Mouse (Mus musculus) bone marrow, adult 2 months (tissue): ENCODE measurements around the gene Scyl3. TPM values are rescaled to one million over a fixed set of nuclear protein-coding genes. Genes with fewer than 3 reads are reported as not detected.

Experiments
- H3K27ac ChIP-seq: fragments of 200-500 bp; 2 replicates; pipeline ENCODE4 v1.5.1; 2012; ENCODE audit warnings: low read depth, mild to moderate bottlenecking, control low read depth, inconsistent platforms, low read length; ENCODE audit not compliant: control insufficient read depth, poor library complexity, insufficient read depth
- H3K4me1 ChIP-seq: fragments of 200-500 bp; 2 replicates; pipeline ENCODE4 v1.6.1; 2011; ENCODE audit warnings: low read length; ENCODE audit not compliant: control insufficient read depth, insufficient read depth
- H3K4me3 ChIP-seq: fragments of 200-500 bp; replicated peaks from 2 replicates; pipeline ENCODE3; 2011; ENCODE audit warnings: mild to moderate bottlenecking, low read depth, low read length, control low read depth; ENCODE audit not compliant: control insufficient read depth
- CTCF ChIP-seq: fragments of 200-500 bp; IDR thresholded peaks from 2 replicates; pipeline ENCODE4 v1.5.1; 2011; ENCODE audit warnings: low read length, control low read depth; ENCODE audit not compliant: control insufficient read depth, insufficient read depth
- POLR2A ChIP-seq: fragments of 200-500 bp; IDR thresholded peaks from 2 replicates; pipeline ENCODE4 v1.6.1; 2011; ENCODE audit warnings: low read depth, mild to moderate bottlenecking, control low read depth, low read length, borderline replicate concordance; ENCODE audit not compliant: control insufficient read depth
- WGBS: fragments of 180-500 bp; shearing (Covaris S2); methylation state at CpG from one replicate; pipeline ENCODE4 v1.1.7; 2018; 5-methylcytosine and 5-hydroxymethylcytosine counted together
- polyA plus RNA-seq: library from polyadenylated mRNA; stranded (reverse); fragments of >200 nt; gene quantifications from 2 replicates; pipeline ENCODE4 v1.2.4, GENCODE M21; 2011; ENCODE audit warnings: low replicate concordance; ENCODE audit not compliant: missing spikeins, insufficient read depth, insufficient read length

Gene Scyl3
- polyA plus RNA-seq, 1 experiment = 6.9 TPM

DNA sequence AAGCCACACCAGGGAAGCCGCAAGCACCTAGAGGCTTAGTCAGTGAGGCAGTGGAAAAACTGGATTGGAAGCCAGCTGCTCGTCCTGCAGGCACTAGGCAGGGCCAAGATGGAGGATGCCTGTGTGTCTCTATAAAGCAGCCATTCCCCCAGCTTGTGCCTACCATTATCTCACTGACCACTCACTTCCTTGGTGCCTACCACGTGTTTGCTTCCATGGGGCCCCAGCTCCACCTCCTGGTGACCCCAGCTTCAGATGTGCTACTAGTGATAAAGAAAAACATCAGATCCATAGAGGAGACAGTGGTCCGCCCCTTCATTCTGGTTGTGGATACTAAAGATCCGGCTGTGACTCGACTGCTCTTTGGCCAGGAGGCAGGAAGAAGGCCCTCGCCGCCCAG lies 2.9 kb downstream of the Scyl3 start:
- TF ChIP-seq CTCF = no peak
- no peak for TF ChIP-seq POLR2A
- H3K4me1 ChIP-seq = no peaks in the 10 kb centered on the region; the same call in 1 of the 2 replicates
- H3K4me3 ChIP-seq = no peak overlapping the region
- WGBS = 76% methylated on average over 8 of the region's 8 CpGs
- no peak overlapping the region for H3K27ac ChIP-seq

GRCm38 (mm10) chr1:163934591-163934990 lies 5.7 kb downstream of the Scyl3 start:
- WGBS = 81% methylated on average over 2 of the region's 2 CpGs
- no peak overlapping the region for H3K4me3 ChIP-seq
- no peaks in the 10 kb centered on the region; the same call in 1 of the 2 replicates for H3K4me1 ChIP-seq
- H3K27ac ChIP-seq = no peak overlapping the region
- TF ChIP-seq POLR2A (no peak), CTCF (no peak)

DNA sequence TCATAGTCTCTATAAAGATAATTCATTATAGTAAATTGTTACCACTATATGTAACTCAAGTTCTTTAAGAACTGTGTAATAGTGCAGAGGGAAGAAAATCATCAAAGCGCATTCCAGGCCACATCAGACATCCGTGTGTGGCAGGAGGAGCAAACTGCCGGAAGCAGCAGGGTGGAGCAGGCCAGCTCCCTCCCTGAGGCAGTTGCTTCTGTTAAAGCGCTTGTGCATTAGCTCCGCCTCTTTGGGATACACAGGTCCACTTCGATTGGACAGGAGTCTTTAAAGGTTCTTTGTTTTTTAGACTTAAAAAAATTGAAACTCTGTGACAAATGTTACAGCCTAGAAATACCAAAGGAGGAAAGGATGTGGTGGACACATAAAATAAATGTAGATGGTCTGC lies 13.2 kb downstream of the Scyl3 start:
- 87% methylated on average over 6 of the region's 6 CpGs for WGBS
- H3K4me3 ChIP-seq = no peak overlapping the region
- no peak overlapping the region for H3K27ac ChIP-seq
- TF ChIP-seq POLR2A (no peak), CTCF (no peak)
- no peaks in the 10 kb centered on the region for H3K4me1 ChIP-seq

GRCm38 (mm10) chr1:163953396-163953795 lies 24.5 kb downstream of the Scyl3 start:
- no peak for TF ChIP-seq CTCF
- TF ChIP-seq POLR2A = no peak
- Histone ChIP-seq H3K4me3 (no peak overlapping the region), H3K4me1 (no peaks in the 10 kb centered on the region), H3K27ac (no peak overlapping the region)
- WGBS = 81% methylated on average over 2 of the region's 2 CpGs

- Histone ChIP-seq H3K27ac (no peak overlapping the region), H3K4me1 (no peaks in the 10 kb centered on the region), H3K4me3 (no peak overlapping the region)
- WGBS = 84% methylated on average over 3 of the region's 3 CpGs
- TF ChIP-seq CTCF (no peak), POLR2A (no peak)
Observed at GRCm38 (mm10) chr1:163958036-163958435, 29.1 kb downstream of the Scyl3 start.

DNA sequence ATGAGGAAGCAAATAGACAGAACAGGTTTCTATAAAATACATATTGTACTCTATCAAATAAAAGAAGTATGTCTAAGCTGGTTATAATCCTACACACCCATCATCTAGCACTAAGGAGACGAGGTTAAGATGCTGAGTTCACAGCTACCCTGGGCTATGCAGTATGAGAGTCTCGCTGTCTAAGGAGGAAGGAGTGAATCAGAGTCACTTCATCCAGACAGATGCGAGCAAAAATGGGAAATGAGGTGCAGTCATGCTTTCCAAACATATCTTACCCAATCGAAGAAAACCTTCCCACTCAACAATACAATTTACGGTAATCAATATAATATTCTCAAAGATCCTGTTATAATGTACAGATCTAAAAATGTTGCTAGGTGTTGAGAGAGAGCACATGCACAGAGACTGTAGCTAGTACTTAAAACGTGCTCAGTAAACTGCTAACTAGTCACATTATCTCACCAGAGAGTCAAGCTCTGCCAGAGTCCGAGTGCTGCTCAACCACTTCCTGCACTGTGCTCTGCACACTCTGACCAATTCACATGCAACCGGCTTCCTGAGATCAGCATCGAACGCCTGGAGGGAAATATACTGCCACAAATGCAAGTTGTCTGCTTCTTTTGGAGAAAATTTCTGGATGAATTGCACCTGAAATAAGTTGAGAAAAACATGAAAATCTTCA lies 35.2 kb downstream of the Scyl3 start:
- TF ChIP-seq CTCF = no peak
- TF ChIP-seq POLR2A = no peak
- Histone ChIP-seq H3K4me1 (peaks cover 2% of the 10 kb centered on the region), H3K27ac (no peak overlapping the region), H3K4me3 (no peak overlapping the region)
- 24% methylated on average over 10 of the region's 10 CpGs for WGBS

DNA sequence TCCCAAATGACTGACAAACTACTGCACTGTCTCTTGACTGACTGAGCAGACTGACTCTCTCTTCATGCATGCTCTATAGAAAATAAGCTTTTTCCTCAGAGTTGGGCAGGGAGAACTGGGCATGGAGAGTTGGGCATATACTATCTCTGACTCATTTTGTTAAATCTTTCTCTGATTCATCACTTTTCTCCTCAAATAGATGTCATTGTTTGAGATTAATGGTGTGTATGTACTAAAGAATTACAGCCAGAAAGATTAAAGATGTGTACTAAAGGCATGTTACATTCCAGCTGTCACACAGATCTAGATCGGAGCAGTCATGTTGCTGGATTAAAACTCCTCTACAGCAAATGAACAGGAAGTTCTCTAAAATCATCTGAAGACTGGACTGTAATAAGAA lies 45.6 kb downstream of the Scyl3 start:
- TF ChIP-seq POLR2A (no peak), CTCF (no peak)
- H3K27ac ChIP-seq = no peak overlapping the region
- no peaks in the 10 kb centered on the region for H3K4me1 ChIP-seq
- WGBS = 91% methylated on average over 1 of the region's 1 CpGs
- no peak overlapping the region for H3K4me3 ChIP-seq

- WGBS = 81% methylated on average over 2 of the region's 2 CpGs
- no peak overlapping the region for H3K4me3 ChIP-seq
- no peak overlapping the region for H3K27ac ChIP-seq
- no peaks in the 10 kb centered on the region for H3K4me1 ChIP-seq
- no peak for TF ChIP-seq POLR2A
- TF ChIP-seq CTCF = no peak
Observed at GRCm38 (mm10) chr1:163975088-163975487, 46.2 kb downstream of the Scyl3 start.

DNA sequence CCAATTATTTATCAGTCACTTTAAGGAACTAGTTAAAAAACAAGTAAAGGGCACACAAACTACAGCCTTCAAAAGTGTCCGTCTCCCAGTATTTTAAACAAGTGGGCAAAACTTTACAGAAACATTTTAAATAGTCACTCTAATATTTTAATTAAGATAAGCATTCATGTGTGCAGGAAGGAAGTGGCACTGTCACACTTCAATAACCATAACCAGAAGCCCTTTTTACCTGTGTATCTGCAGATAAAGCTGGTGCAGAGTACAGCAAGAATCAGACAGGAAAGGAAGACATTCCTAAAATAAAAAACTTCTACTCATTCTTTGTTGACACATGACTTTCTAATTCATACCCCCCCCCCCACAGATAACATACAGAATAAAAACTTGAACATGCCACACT lies 47.6 kb downstream of the Scyl3 start:
- H3K4me3 ChIP-seq = no peak overlapping the region
- 69% methylated on average over 1 of the region's 1 CpGs for WGBS
- no peak for TF ChIP-seq CTCF
- TF ChIP-seq POLR2A = no peak
- H3K4me1 ChIP-seq = no peaks in the 10 kb centered on the region
- no peak overlapping the region for H3K27ac ChIP-seq
